Mouse (Mus musculus) olfactory bulb, adult 2 months (tissue): Measurements from ENCODE around the gene Cisd3. TPM values are rescaled to one million over a fixed set of nuclear protein-coding genes. Genes with fewer than 3 reads are reported as not detected.
"Not testable (repeated sequence)": the region's sequence is repeated elsewhere in the genome, so short reads cannot be mapped to it uniquely, and the experiment has no call there.

Source experiments
- H3K27ac ChIP-seq: fragments of 200-500 bp; 2 replicates; pipeline ENCODE4 v1.5.1; 2012; ENCODE audit warnings: low read depth, low read length; ENCODE audit not compliant: insufficient read depth
- H3K4me1 ChIP-seq: fragments of 200-500 bp; 2 replicates; pipeline ENCODE4 v1.6.1; 2012; ENCODE audit warnings: low read length; ENCODE audit not compliant: control insufficient read depth, insufficient read depth
- H3K4me3 ChIP-seq: fragments of 200-500 bp; 2 replicates; pipeline ENCODE4 v1.5.1; 2012; ENCODE audit warnings: mild to moderate bottlenecking, low read depth, low read length, moderate library complexity; ENCODE audit not compliant: insufficient read depth
- CTCF ChIP-seq: fragments of 200-500 bp; IDR thresholded peaks from 2 replicates; pipeline ENCODE4 v1.5.1; 2012; ENCODE audit warnings: low read depth, mild to moderate bottlenecking, low read length, moderate library complexity; ENCODE audit not compliant: insufficient read depth
- POLR2A ChIP-seq: fragments of 200-500 bp; IDR thresholded peaks from 2 replicates; pipeline ENCODE4 v1.6.1; 2012; ENCODE audit warnings: mild to moderate bottlenecking, low read depth, low read length, moderate library complexity; ENCODE audit not compliant: insufficient read depth
- WGBS: fragments of 180-500 bp; shearing (Covaris S2); methylation state at CpG from one replicate; pipeline ENCODE4 v1.1.7; 2018; 5-methylcytosine and 5-hydroxymethylcytosine counted together
- polyA plus RNA-seq: library from polyadenylated mRNA; stranded (reverse); fragments of >200 nt; gene quantifications from 2 replicates; pipeline ENCODE4 v1.2.4, GENCODE M21; 2012; ENCODE audit warnings: low replicate concordance; ENCODE audit not compliant: missing spikeins, insufficient read depth, insufficient read length

Cisd3 gene
- polyA plus RNA-seq, 1 experiment: not detected

DNA sequence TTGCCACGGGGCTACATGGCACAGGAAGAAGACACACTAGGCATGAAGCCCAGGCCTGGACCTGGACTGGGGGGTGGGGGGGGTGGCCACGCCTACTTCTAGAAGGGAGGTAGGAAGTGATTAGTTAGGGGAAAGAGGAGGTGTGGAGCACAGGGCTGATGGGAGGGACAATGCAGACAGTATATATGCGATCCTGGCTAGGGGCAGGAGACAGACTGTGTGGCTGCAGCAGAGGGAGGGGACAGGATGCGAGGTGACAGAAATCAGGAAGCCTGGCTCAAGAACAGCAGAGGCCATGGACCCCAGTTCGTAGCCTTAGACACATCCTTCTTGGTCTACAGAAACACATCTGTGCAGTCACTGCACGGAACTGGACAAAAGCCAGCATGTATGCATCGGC lies 38.1 kb downstream of the Cisd3 start:
- Histone ChIP-seq H3K4me3 (no peak overlapping the region), H3K4me1 (0 out of 2 replicates have a peak, but pooled peaks cover under 1% of the 10 kb centered on the region), H3K27ac (no peak overlapping the region)
- TF ChIP-seq CTCF: no peak
- no peak for TF ChIP-seq POLR2A
- 84% methylated on average over 7 of the region's 7 CpGs for WGBS

DNA sequence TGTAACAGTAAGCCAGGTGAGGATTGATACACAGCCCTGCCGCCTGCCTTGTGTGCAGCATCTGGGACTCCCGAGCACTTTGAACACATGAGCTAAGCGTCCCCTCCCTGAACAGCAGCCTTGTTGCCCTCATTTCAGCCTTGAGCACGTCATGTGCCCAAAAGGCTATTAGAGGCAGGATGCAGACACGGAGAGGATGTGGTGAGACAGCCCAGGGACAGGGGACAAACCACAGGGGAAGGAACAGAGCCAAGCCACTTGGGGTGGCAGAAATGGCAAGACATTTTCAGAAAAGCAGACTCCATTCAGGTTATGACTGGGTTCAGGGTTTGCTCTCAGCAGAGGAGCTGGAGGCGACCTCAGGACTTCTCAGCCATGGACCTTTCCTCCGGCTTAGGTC lies 42.7 kb downstream of the Cisd3 start:
- TF ChIP-seq CTCF (no peak), POLR2A (no peak)
- Histone ChIP-seq H3K4me3 (no peak overlapping the region), H3K27ac (no peak overlapping the region), H3K4me1 (peaks cover 6% of the 10 kb centered on the region; the same call in 1 of the 2 replicates)
- 79% methylated on average over 7 of the region's 7 CpGs for WGBS

DNA sequence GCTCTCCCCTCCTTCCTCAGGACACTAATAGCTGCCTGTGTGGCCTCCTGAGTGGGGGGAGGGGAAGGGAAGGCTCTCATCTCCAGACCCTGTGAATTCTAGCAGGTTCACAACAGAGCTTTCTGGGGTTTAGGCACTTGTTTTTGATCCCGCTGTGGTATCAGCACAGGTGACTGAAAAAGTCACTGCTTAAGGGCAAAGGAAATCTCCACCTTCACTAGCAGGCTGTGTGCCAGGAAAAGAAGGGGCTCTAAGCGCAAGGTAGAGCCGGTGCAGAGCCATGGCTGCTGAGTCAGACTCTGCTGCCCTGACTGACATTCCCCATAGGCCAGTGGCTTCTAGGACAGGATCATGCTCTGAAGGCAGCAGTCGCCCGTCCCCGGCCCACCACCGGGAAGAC lies 43.1 kb downstream of the Cisd3 start:
- TF ChIP-seq CTCF (no peak), POLR2A (no peak)
- WGBS: 84% methylated on average over 7 of the region's 7 CpGs
- H3K4me3 ChIP-seq: no peak overlapping the region
- no peak overlapping the region for H3K27ac ChIP-seq
- peaks cover 10% of the 10 kb centered on the region for H3K4me1 ChIP-seq

DNA sequence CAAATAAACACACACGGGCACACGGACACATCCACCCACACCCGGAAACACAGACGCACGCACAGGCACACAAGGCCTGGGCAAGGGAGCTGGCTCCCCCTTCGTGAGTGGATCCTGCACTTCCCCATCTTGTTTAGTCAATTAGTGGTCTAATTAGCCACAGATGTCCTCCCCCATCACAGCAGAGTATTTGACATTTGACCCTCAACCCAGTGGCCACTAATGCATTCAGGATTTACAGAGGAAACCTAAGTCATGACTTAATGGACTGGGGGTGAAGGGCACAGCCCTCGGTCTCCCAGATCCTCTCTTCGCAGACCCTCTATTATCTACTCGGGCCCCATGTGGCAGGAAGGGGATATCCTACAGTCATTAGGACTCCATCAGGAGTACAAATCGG lies 48.1 kb downstream of the Cisd3 start:
- WGBS: 31% methylated on average over 10 of the region's 10 CpGs

DNA sequence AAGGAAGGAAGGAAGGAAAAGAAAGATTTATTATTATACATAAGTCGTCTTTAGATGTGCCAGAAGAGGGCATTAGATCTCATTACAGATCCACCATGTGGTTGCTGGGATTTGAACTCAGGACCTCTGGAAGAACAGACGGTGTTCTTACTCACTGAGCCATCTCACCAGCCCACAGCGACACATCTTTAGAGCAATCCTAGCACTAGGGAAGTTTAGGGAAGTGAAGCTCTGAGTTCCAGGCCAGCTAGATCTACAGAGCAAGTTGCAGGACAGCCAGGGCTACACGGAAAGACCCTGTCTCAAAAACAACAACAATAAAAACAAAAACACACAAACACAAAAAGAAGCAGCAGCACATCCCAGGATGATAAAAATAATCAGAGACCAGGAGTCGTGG lies 49.2 kb downstream of the Cisd3 start:
- not testable (repeated sequence) for H3K27ac ChIP-seq, H3K4me3 ChIP-seq
- 92% methylated on average over 5 of the region's 5 CpGs for WGBS
- H3K4me1 ChIP-seq: peaks cover 15% of the 10 kb centered on the region

More for the DNA sequence above, 48.1 kb downstream of the Cisd3 start:
- Histone ChIP-seq H3K27ac (no peak overlapping the region), H3K4me1 (peaks cover 21% of the 10 kb centered on the region), H3K4me3 (no peak overlapping the region)
- TF ChIP-seq POLR2A (no peak), CTCF (no peak)

DNA sequence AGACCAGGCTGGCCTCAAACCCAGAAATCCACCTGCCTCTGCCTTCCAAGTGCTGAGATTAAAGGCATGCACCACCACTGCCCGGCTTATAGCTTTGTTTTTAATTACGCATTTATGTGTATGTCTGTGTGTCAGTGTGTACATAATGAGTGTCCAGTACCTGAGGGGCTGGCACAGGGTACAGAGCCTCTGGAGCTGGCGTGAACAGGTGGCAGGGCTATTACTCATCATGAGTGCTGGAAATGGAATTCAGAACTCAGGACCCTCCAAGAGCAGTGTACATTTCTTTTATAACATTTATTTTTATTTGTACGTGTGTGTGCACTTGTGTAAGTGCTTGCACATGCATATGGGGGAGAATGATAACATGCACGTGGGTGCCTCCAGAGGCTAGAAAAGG lies 51.0 kb downstream of the Cisd3 start:
- Histone ChIP-seq H3K4me1 (peaks cover 24% of the 10 kb centered on the region), H3K27ac (no peak overlapping the region), H3K4me3 (no peak overlapping the region)
- no peak for TF ChIP-seq POLR2A
- no peak for TF ChIP-seq CTCF
- WGBS: 89% methylated on average over 5 of the region's 5 CpGs

DNA sequence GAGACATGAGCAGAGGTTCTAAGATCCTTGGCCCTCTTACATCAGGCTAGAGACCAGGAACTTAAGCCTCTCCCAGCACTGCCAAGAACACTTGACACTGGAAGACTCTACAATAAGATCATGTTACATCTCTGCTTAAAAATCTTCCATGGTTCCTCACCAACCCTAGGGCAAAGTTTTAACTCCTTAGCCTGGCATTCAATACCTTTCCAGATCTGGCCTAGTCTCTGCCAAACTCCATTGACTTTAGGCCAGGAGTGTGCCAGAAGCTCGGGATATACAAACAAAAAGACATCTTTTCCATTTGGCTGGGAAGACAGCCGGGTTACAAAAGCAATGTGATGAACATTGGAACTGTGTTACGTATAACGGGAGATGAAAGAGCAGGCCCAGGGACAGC lies 52.0 kb downstream of the Cisd3 start:
- 41% methylated on average over 4 of the region's 4 CpGs for WGBS
- no peak overlapping the region for H3K4me3 ChIP-seq
- no peak overlapping the region for H3K27ac ChIP-seq
- no peak for TF ChIP-seq CTCF
- peaks cover 30% of the 10 kb centered on the region for H3K4me1 ChIP-seq

Other genes with a start within 250 kb of the Cisd3 start
- not detected in 2 replicates for gene 4933428G20Rik, start 185.5 kb upstream of the Cisd3 start, polyA plus RNA-seq
- gene Srcin1, start 109.6 kb upstream of the Cisd3 start, polyA plus RNA-seq: not detected in 2 replicates
- gene Epop, start 56.1 kb upstream of the Cisd3 start, polyA plus RNA-seq: not detected in 2 replicates
- 69.4 and 106 TPM in 2 replicates for gene Mllt6, start 22.4 kb upstream of the Cisd3 start, polyA plus RNA-seq
- gene Pcgf2, start 14.7 kb downstream of the Cisd3 start, polyA plus RNA-seq: not detected in 2 replicates
- not detected in 2 replicates for gene Psmb3, start 17.6 kb downstream of the Cisd3 start, polyA plus RNA-seq
- gene Pip4k2b, start 58.9 kb downstream of the Cisd3 start, polyA plus RNA-seq: not detected in 2 replicates
- not detected in 2 replicates for gene Cwc25, start 80.7 kb downstream of the Cisd3 start, polyA plus RNA-seq
- gene 1700001P01Rik, start 90.1 kb downstream of the Cisd3 start, polyA plus RNA-seq: not detected in 2 replicates
- 695 TPM in 1 of 2 replicates, not detected in the other for gene Rpl23, start 96.6 kb downstream of the Cisd3 start, polyA plus RNA-seq
- gene Lasp1, start 113.2 kb downstream of the Cisd3 start, polyA plus RNA-seq: not detected in 2 replicates
- not detected in 2 replicates for gene B230217C12Rik, start 155.0 kb downstream of the Cisd3 start, polyA plus RNA-seq
- not detected in 2 replicates for gene Fbxo47, start 198.3 kb downstream of the Cisd3 start, polyA plus RNA-seq